Mouse (Mus musculus) stomach, postnatal 0 days (tissue): ENCODE measurements around the gene Slc7a4.

Experiments used
- CTCF ChIP-seq: IDR thresholded peaks from 2 replicates; pipeline ENCODE4 v1.5.1; 2016; ENCODE audit warnings: antibody characterized with exemption, low read depth, mild to moderate bottlenecking, moderate library complexity
- EP300 ChIP-seq: optimal IDR thresholded peaks from 2 replicates; pipeline ENCODE3; 2016; ENCODE audit warnings: antibody characterized with exemption

DNA sequence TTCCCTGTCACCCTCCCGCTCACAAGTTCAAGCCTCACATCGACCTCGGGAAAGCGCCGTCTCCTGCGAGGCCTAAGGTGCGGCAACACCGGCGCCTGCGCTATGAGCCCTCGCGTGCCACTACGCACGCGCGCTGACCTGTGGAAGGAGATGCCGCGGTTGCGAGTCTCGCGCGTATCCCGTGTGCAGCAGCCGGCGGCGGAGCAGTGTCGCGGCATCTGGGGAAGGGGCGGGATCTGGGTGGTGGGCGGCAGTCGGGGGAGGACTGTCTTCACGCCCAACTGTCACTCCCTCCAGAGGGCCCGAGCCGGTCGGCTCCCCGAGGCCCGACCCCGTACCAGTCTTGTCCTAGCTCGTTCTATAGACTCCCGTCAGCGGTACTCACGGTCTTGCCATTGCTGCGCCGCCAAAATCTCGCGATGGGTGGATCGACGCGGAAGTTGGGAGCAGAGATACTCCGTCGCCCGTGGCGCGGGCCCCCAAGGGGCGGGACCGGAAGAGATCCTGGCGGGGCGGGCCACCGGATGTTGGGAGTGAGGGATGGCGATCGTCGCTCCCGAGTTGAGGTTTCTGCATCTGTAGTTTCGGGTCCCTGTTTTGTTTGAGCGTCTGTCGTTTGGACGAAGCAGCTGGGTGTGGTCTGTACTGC is 52.2 kb downstream of the Slc7a4 start, which contains the start of gene Thap7:
- no peak for TF ChIP-seq CTCF
- TF ChIP-seq EP300: peak; percentile 97
